Comparison of ENCODE assay signal across 13 mouse cellular contexts in genomic region chrX:56753317-56754289, GRCm38 (mm10). TPM values are rescaled to one million over a fixed set of nuclear protein-coding genes. Genes with fewer than 3 reads are reported as not detected.
DNase-seq lines count a peak whose midpoint lies in the region; TF ChIP-seq lines count a peak whose summit lies in the region.
"Had no signal": no experiment of that assay in that cellular context is flagged by ENCODE, and none has a peak within 500 bp of the region (broad histone marks: within the 10 kb centered on the region; RNA-seq: fewer than 3 reads in every experiment).

No protein-coding gene starts in this region.

- H3K27ac ChIP-seq in layer of hippocampus, adult 2 months, result no peak overlapping the region
- H3K27ac ChIP-seq: embryonic facial prominence, embryonic 13.5 days; limb, embryonic 13.5 days; midbrain, embryonic 10.5 days had no signal

- intact Hi-C loops in left cerebral cortex, postnatal 4 days (cut with DNase I), result no loop called here

- peak; percentile 35; the same call in 1 of the 2 replicates for TF ChIP-seq CTCF in layer of hippocampus, adult 2 months (conservative IDR thresholded peaks at IDR 0.05)

- no peak overlapping the region for H3K4me3 ChIP-seq in layer of hippocampus, adult 2 months
- H3K4me3 ChIP-seq: embryonic facial prominence, embryonic 13.5 days; limb, embryonic 13.5 days; midbrain, embryonic 10.5 days had no signal

- peak; percentile 16 to 18 for DNase-seq in left cerebral cortex, adult 18-20 months (ENCODE audit: low spot score in 2 of 2)
- no peak for DNase-seq in left cerebral cortex, postnatal 4 days
- peak; percentile 81 for DNase-seq in brain, adult 2 months (ENCODE audit: low read depth, low spot score)
- peak; percentile 55 to 67 for DNase-seq in cerebellum, adult 18-20 months
- peak; percentile 33 to 41 for DNase-seq in layer of hippocampus, adult 2 months (ENCODE audit: low spot score in 2 of 2)
- DNase-seq in kidney, postnatal 14 days, result no peak
- no peak for DNase-seq in yolk sac, embryonic 10.5 days (ENCODE audit: low spot score)
- no peak for DNase-seq in gastrocnemius, postnatal 25 days
- DNase-seq: heart, postnatal 4 days; kidney, postnatal 36 days had no signal

RNA-seq across cellular contexts. Expression of gene Fhl1, which starts 22.0 kb away (rescaled TPM):
- 10 to 100 TPM; 83.4 to 90.6 TPM for total RNA-seq in left cerebral cortex, adult 18-20 months (2021)
- 100 to 1,000 TPM; 153 to 169 TPM for total RNA-seq in left cerebral cortex, postnatal 4 days (2021)
- 10 to 100 TPM; 76.8 to 85.1 TPM for total RNA-seq in layer of hippocampus, adult 2 months (2021)
- 1,000 to 10,000 TPM; 1,461 to 3,729 TPM for total RNA-seq in gastrocnemius, postnatal 25 days (2021)

Comparison
In these comparisons a context has a peak if more than half of its experiments do, and no peak if none do; other contexts are left out.
1. DNase-seq: peak in left cerebral cortex, adult 18-20 months (2 of 2), brain, adult 2 months (single experiment), cerebellum, adult 18-20 months (2 of 2) and layer of hippocampus, adult 2 months (2 of 2); none in left cerebral cortex, postnatal 4 days (single experiment), kidney, postnatal 14 days (single experiment), yolk sac, embryonic 10.5 days (single experiment) and gastrocnemius, postnatal 25 days (single experiment).
2. RNA of gene Fhl1, which starts 22.0 kb away (total RNA-seq): 1,461 to 3,729 TPM in gastrocnemius, postnatal 25 days; 153 to 169 TPM in left cerebral cortex, postnatal 4 days, 83.4 to 90.6 TPM in left cerebral cortex, adult 18-20 months and 76.8 to 85.1 TPM in layer of hippocampus, adult 2 months; every median in the first group is over 4 times any median in the second.